Mouse (Mus musculus): ENCODE measurements around the gene Cacng8. TPM values are rescaled to one million over a fixed set of nuclear protein-coding genes. Genes with fewer than 3 reads are reported as not detected.
"Not testable (repeated sequence)": the region's sequence is repeated elsewhere in the genome, so short reads cannot be mapped to it uniquely, and the experiment has no call there.

The Cacng8 gene
- total and polyA plus RNA-seq, 3 experiments = not detected

DNA sequence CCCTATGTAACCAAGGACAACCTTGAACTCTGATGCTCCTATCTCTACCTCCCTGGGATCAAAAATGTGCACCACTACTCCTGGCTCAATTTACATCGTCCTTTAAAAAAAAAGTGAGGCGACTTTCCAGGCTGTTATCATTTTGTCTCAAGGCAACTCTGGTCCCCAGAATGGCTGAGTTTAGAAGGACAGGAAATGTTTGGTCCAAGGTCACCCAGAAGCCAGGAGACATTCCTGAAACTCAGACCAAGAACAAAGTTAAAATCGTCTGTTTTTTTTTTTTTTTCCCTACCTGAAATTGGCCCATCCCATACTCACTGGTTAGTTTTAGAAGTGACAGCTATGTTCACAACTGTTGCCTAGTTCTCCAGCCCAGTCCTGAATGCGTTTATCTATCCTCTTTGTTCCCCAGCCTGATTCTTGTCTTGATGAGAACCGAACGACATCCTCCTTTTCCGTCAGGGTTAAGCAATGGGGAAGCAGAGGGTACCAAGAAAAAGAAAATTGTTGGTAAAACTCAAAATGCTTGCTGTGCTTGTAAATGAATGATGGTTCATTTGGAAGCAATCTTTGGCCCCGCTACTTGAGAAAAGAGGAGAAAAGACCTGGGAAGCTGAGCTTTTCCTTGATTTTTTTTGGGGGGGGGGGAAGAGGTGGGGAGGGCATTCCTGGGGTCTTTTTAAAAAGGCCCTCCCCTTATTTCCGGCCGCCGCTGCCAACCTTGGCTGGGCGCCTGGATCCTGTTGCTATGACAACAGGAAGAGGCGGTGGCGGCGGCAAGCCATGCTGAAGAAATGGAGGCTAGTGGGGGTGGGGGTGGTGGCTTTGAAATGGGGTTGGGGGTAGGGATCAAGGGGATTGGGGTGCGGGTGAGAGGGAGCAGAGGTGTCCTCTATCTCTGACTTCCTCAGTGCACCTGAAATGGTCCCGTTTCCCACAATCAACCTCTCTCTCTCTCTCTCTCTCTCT is 755 bp upstream of the Cacng8 start:
- H3K4me3 ChIP-seq = no peak overlapping the region
- TF ChIP-seq CTCF (IDR thresholded peaks at IDR 0.05) (no peak), POLR2A (IDR thresholded peaks at IDR 0.05; ENCODE audit: insufficient read depth, low read depth, low read length) (no peak), EP300 (IDR thresholded peaks at IDR 0.05; ENCODE audit: insufficient read depth, low read depth, low read length) (no peak)
- intact Hi-C loops (cut with DNase I) = no loop called here
- no peaks in the 10 kb centered on the region for H3K79me2 ChIP-seq (replicated peaks; ENCODE audit: control insufficient read depth, insufficient read depth, low read length)
- H3K27me3 ChIP-seq (ENCODE audit: control insufficient read depth, insufficient read depth, low read length) = 0 out of 2 replicates have a peak, but pooled peaks cover 4% of the 10 kb centered on the region
- no peak overlapping the region for H3K9ac ChIP-seq (ENCODE audit: low read depth, low read length)
- H3K36me3 ChIP-seq (ENCODE audit: control insufficient read depth, insufficient read depth, low read length) = no peaks in the 10 kb centered on the region
- no peaks in the 10 kb centered on the region for H3K4me1 ChIP-seq (ENCODE audit: control insufficient read depth, insufficient read depth, low read length)
- under 1% methylated on average over 16 of the region's 17 CpGs for WGBS
- DNase-seq = peak; percentile 37 to 54
- H3K27ac ChIP-seq = no peak overlapping the region

DNA sequence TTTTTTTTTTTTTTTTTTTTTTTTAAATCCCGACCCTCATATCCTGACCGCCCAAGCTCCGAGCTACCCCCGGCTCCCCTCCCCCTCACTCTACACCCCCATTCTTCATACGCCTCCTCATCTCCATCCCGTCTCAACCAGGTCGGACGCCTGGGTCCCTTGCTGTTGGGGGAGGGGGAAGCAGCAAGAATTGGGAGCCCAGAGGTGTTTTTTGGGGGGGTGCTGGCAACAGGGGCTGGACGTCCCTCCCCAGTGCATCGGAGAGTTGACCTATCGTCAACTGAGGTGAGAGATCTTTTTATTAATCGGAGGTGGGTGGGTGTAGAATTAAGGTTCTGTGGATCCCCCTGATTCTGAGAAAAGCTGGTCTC is 583 bp downstream of the Cacng8 start:
- Histone ChIP-seq H3K27ac (no peak overlapping the region), H3K4me3 (no peak overlapping the region), H3K36me3 (ENCODE audit: control insufficient read depth, insufficient read depth, low read length) (no peaks in the 10 kb centered on the region), H3K4me1 (ENCODE audit: control insufficient read depth, insufficient read depth, low read length) (no peaks in the 10 kb centered on the region), H3K27me3 (ENCODE audit: control insufficient read depth, insufficient read depth, low read length) (0 out of 2 replicates have a peak, but pooled peaks cover 4% of the 10 kb centered on the region), H3K9ac (ENCODE audit: low read depth, low read length) (no peak overlapping the region), H3K79me2 (replicated peaks; ENCODE audit: control insufficient read depth, insufficient read depth, low read length) (no peaks in the 10 kb centered on the region)
- intact Hi-C loops (cut with DNase I) = no loop called here
- TF ChIP-seq POLR2A (IDR thresholded peaks at IDR 0.05; ENCODE audit: insufficient read depth, low read depth, low read length) = no peak
- no peak for TF ChIP-seq EP300 (IDR thresholded peaks at IDR 0.05; ENCODE audit: insufficient read depth, low read depth, low read length)
- TF ChIP-seq CTCF (IDR thresholded peaks at IDR 0.05) = no peak
- DNase-seq = no peak
- 11% methylated on average over 12 of the region's 12 CpGs for WGBS

DNA sequence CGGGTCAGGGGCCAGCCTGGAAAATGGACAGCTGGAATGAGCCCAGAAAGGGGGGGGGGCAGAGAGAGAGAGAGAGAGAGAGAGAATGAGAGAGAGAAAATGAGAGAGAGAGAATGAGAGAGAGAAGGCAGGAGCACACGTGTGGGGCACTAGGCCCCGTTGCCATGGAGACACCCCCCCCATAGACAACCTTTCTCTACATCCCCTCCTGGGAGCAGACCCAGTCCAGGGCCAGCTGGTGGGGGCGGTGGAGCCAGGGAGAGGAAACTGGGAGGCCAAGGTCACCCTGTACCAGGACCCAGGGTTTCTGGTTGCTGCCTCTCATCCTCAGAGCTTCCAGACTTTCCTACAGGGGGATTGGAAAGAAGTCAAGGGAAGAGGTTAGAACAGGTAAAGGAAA is 1.3 kb downstream of the Cacng8 start:
- Histone ChIP-seq H3K9ac (ENCODE audit: low read depth, low read length) (no peak overlapping the region), H3K4me1 (ENCODE audit: control insufficient read depth, insufficient read depth, low read length) (no peaks in the 10 kb centered on the region), H3K27me3 (ENCODE audit: control insufficient read depth, insufficient read depth, low read length) (0 out of 2 replicates have a peak, but pooled peaks cover 4% of the 10 kb centered on the region), H3K27ac (no peak overlapping the region), H3K36me3 (ENCODE audit: control insufficient read depth, insufficient read depth, low read length) (no peaks in the 10 kb centered on the region), H3K79me2 (replicated peaks; ENCODE audit: control insufficient read depth, insufficient read depth, low read length) (no peaks in the 10 kb centered on the region), H3K4me3 (no peak overlapping the region)
- no peak for DNase-seq
- no peak for TF ChIP-seq POLR2A (IDR thresholded peaks at IDR 0.05; ENCODE audit: insufficient read depth, low read depth, low read length)
- TF ChIP-seq EP300 (IDR thresholded peaks at IDR 0.05; ENCODE audit: insufficient read depth, low read depth, low read length) = no peak
- TF ChIP-seq CTCF (IDR thresholded peaks at IDR 0.05) = no peak
- 30% methylated on average over 4 of the region's 4 CpGs for WGBS
- intact Hi-C loops (cut with DNase I) = no loop called here

DNA sequence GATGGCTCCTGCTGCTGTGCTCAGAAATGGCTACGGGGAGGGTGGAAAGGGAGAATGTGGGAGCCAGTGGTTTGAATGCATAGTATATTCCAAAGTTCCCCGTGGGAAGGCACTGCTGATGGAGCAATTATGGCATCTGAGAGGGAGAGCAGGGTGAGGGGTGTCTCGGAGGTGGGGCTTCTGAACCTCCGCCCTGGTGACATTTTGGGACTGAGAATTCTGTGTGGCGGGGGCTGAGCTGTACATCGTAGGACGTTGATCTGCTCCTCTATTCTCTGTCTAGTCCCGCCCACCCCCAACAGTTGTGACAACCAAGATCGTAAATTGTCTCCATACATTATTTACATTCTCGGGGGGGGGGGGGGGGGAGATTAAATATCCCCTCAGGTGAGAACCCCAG is 6.9 kb downstream of the Cacng8 start:
- Histone ChIP-seq H3K36me3 (ENCODE audit: control insufficient read depth, insufficient read depth, low read length) (no peaks in the 10 kb centered on the region), H3K79me2 (replicated peaks; ENCODE audit: control insufficient read depth, insufficient read depth, low read length) (no peaks in the 10 kb centered on the region), H3K9ac (ENCODE audit: low read depth, low read length) (no peak overlapping the region), H3K4me3 (no peak overlapping the region), H3K27me3 (ENCODE audit: control insufficient read depth, insufficient read depth, low read length) (no peaks in the 10 kb centered on the region), H3K27ac (no peak overlapping the region), H3K4me1 (ENCODE audit: control insufficient read depth, insufficient read depth, low read length) (no peaks in the 10 kb centered on the region)
- intact Hi-C loops (cut with DNase I) = no loop called here
- no peak for DNase-seq
- WGBS = 73% methylated on average over 10 of the region's 10 CpGs
- TF ChIP-seq POLR2A (IDR thresholded peaks at IDR 0.05; ENCODE audit: insufficient read depth, low read depth, low read length) (no peak), CTCF (IDR thresholded peaks at IDR 0.05) (no peak), EP300 (IDR thresholded peaks at IDR 0.05; ENCODE audit: insufficient read depth, low read depth, low read length) (no peak)

DNA sequence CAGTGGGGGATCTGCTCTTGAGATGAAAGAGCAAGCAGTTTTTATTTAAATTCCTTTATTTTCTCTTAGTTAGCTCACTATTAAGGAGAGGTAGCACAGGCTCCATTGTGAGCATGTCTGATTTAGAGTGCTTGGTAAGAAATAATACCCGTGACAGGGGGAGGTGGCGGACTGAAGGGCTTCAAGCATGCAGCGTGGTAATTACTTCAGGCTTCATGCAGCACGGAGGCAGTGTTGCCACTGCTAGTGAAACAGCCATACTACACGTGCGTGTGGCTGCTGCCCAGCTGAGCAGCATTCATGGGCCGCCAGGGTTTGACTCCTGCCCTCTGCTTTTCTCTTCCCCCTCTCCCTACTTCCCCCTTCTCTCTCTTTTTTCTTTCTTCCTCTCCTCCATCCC is 7.3 kb downstream of the Cacng8 start:
- Histone ChIP-seq H3K4me3 (no peak overlapping the region), H3K27me3 (ENCODE audit: control insufficient read depth, insufficient read depth, low read length) (no peaks in the 10 kb centered on the region), H3K27ac (no peak overlapping the region), H3K79me2 (replicated peaks; ENCODE audit: control insufficient read depth, insufficient read depth, low read length) (no peaks in the 10 kb centered on the region), H3K4me1 (ENCODE audit: control insufficient read depth, insufficient read depth, low read length) (no peaks in the 10 kb centered on the region), H3K9ac (ENCODE audit: low read depth, low read length) (no peak overlapping the region), H3K36me3 (ENCODE audit: control insufficient read depth, insufficient read depth, low read length) (no peaks in the 10 kb centered on the region)
- intact Hi-C loops (cut with DNase I) = no loop called here
- DNase-seq = no peak
- 70% methylated on average over 7 of the region's 7 CpGs for WGBS
- TF ChIP-seq EP300 (IDR thresholded peaks at IDR 0.05; ENCODE audit: insufficient read depth, low read depth, low read length) = no peak
- no peak for TF ChIP-seq CTCF (IDR thresholded peaks at IDR 0.05)
- no peak for TF ChIP-seq POLR2A (IDR thresholded peaks at IDR 0.05; ENCODE audit: insufficient read depth, low read depth, low read length)

DNA sequence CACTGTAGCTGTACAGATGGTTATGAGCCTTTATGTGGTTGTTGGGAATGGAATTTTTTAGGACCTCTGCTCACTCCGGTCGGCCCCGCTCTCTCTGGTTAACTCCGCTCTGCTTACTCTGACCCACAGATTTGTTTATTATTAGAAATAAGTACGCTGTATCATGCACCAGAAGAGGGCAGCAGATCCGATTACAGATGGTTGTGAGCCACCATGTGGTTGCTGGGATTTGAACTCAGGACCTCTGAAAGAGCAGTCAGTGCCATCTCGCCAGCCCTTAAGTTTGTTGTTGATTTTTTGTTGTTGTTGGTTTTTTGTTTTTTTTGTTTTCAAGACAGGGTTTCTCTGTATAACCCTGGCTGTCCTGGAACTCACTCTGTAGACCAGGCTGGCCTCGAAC is 7.9 kb downstream of the Cacng8 start:
- DNase-seq; H3K79me2 ChIP-seq (replicated peaks; ENCODE audit: control insufficient read depth, insufficient read depth, low read length); H3K36me3 ChIP-seq (ENCODE audit: control insufficient read depth, insufficient read depth, low read length); H3K4me1 ChIP-seq (ENCODE audit: control insufficient read depth, insufficient read depth, low read length); H3K27ac ChIP-seq; intact Hi-C loops (cut with DNase I); H3K27me3 ChIP-seq (ENCODE audit: control insufficient read depth, insufficient read depth, low read length); H3K4me3 ChIP-seq; H3K9ac ChIP-seq (ENCODE audit: low read depth, low read length): not testable (repeated sequence)
- WGBS = 91% methylated on average over 8 of the region's 8 CpGs
